Mouse (Mus musculus) frontal cortex, postnatal 10 days (tissue): ENCODE measurements at regions not wholly inside any gene's neighbourhood (a gene's known extent, or its start where the extent isn't known, plus 50 kb on each side); places are given as distances from the start of the nearest gene placed in this dataset.

Experiments used
- DNase-seq, 2 experiments: peaks; one replicate each; pipeline ENCODE4 v3.0.0; 2022; ENCODE audit warnings: low spot score in 2 of 2, mixed read lengths in 1 of 2

GRCm38 (mm10) chr4:142641069-142641468 lies 401.9 kb upstream of the Kazn start:
- DNase-seq, result no peak

DNA sequence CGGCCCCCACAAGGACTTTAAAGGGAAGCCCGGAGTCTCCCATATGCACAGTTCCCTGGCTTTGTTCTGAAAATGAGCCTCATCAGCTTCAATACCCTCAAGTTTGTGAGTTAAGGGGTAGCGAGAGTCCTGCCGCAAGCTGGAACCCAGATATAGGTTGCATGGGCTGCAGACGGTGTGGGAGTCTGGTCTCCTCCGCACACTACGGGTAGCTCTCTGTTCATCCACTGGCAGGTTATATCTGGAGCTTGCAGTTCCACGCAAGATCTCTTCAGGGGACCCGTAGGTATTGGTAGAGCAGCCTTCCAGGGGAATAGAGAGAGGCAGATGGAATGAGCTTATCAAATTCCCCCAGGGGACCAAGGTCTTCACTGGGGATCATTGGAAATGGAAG lies 400.1 kb upstream of the Kazn start:
- DNase-seq, result no peak

DNA sequence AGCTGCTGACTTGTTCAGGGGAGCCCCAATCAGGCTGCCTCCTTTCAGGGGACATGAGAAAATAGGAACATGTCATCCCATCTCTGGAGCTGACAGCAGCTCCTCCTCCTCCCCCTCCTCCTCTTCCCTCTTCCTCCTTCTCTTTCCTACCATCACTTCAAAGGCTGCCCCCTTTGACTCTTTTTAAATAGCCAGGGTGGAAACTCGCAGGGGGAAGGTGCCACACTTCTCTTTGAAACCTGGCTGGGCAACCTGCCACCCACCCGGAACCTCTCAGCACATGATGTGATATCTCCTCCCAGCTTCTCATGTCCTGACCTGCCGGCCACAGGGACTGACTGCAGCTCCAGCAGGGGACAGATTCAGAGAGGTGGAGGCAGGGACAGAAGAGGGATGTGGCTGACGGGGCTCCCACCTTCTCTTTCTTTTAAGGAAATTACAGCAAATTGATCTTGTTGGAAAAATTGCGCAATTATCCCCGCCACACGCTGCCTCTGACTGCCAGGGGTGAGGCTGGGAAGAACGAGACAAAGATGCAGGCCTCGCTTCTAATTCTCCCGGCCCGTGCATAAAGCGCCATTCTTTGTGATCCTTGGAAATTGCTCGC lies 399.6 kb upstream of the Kazn start:
- DNase-seq, result no peak

DNA sequence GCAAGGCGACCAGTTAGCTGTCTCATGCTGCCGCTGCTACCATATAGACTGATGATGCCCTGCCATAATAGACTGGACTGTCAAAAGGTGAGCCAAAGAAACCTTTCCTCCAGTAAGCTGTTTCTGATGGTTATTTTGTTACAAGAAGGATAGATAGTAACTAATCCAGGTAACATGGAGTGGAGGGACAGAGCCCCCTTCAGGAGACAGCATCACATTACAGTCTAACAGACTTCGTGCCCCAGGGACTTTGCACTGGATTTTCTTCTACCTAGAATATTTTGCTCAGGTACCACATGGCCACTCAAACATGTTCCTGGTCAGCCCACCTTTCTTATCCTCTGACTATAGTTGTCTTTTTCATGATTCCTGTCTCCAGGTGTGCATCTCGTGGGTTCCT lies 398.9 kb upstream of the Kazn start:
- no peak for DNase-seq

DNA sequence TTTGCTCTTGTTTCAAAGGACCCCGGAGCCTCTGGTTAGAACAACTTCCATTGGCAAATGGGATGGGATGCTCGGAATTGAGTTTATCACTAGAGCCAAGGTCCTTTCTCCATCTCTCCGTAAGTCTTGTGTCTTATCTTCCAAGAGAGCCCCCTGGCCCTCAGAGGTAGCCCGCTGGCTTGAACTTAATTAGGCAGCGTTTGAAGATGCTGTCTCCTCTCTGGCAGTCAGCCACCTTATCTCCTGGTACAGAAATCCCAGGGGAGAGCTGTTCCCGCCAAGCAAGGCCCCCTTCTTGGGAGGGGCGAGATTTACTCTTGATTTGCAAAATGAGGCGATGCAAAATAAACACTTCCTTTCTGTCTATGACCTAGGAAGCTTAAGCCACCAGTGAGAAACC lies 395.2 kb upstream of the Kazn start:
- no peak for DNase-seq

- no peak for DNase-seq
Observed at GRCm38 (mm10) chr4:142633667-142634350, 394.6 kb upstream of the Kazn start.

DNA sequence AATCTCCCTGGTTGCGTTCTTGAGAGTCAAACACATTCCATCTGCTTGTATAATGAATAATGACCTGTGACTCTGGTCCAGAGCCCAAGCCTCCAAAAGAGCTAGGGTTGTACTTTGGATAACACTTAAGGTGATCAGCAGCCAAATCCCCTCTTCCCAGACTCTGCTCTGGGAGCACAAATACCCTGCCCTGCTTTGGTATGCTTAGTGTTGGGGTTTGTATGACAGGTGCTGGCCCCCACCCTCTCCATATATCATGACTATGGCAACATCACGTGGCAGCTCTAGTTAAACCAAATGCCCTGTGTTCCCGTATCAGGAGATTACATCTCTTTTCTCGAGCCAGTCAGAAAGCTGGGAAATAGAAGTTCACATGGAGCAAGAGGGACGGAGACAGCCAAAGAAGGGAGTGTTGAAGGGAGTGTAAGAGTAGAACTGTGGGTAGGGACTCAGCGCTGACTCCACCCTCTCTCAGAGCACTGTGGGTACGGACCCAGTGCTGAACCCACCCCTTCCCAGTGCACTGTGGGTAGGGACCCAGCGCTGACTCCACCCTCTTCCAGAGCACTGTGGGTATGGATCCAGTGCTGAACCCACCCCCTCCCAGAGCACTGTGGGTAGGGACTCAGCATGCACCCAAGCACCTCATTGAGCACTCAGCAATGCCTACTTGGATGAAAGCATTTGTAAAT lies 387.4 kb upstream of the Kazn start:
- DNase-seq, result no peak

DNA sequence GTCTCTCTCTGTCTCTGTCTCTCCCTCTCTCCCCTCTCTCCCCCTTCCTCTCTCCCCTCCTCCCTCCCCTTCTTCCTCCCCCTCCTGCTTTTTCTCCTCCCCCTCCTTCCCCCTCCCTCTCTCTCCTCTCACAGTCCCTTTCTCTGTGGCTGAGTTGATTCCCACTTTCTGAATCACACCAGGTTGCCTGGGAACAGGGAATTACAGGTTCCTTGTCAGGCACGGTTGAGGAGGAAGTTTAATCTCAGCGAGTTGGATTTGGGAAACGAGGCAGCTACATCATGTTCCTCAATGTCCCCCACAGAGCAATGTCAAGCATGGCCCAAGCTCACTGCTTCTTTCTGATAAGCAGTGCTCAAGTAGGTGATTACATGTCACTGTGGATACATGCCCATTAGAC lies 386.3 kb upstream of the Kazn start:
- no peak for DNase-seq

DNA sequence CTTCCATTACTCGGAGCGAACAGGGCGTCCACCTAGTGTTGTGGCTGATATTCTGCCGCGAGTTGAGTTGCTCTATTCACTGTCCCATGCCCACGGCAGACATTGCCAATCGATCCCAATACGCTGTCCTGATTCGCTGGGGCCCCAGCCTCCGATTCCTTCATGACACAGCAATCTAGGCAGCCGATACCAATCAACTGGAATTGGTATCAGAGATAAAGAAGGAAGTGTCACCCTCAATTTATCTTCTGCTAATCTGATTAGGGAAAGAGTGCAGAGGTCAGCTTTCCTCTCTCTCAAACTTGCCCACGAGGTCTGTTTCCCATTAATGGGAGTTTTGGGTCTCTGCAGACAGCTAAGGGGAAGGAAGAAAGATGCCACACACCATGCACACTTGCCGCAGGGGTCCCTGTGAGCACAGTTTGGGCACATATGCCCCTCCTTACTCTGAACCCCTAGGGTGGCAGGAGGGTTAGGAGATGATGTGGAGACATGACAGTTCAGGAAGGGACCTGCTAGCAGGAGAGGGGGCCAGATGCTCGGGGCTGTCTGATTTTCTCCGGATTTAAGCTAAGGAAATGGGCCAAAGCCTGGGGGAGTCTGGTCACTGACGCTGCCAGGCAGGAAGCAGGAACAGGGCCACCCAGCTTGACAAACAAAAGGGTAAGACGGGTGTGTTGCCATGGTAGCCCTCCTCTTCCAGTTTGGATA lies 383.1 kb upstream of the Kazn start:
- DNase-seq, result no peak

DNA sequence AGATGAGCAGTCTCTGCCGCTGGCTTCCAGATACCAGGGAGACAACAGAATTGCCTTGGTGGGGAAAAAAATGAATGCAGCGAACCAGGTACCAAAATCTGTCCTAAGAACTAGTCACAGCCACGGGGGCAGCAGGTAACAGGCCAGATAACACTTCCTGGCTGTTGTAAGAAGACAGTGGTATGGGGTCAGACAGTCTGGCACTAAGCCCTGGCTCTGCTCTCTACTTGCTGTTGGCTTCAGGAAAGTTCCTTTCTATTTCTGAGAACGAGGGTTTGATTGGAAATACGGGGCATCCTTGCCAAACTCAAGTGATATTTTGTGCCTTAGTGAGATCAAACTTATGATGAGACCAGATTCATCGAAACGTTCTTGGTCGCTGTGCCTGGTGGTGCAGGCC lies 380.2 kb upstream of the Kazn start:
- DNase-seq, result no peak

GRCm38 (mm10) chr4:142618770-142619169 lies 379.6 kb upstream of the Kazn start:
- no peak for DNase-seq

GRCm38 (mm10) chr4:142617676-142618075 lies 378.5 kb upstream of the Kazn start:
- no peak for DNase-seq

DNA sequence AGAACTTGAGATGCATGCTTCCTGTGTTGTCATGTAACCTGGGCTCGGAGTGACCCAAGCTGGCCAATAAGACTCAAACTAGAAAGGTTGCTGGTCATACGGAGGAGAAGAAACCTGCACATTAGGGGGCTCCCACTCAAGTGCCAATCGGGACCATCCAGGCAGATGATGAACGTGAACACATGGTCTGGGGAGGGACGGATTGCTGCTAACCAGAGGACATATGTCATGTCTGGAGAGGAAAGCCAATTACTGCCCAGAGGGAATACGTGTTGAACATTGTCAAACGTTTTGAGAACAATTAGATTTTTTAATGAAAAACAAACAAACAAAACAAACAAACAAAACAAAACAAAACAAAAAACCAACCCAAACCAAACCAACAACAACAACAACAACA lies 377.7 kb upstream of the Kazn start:
- DNase-seq, result no peak

DNA sequence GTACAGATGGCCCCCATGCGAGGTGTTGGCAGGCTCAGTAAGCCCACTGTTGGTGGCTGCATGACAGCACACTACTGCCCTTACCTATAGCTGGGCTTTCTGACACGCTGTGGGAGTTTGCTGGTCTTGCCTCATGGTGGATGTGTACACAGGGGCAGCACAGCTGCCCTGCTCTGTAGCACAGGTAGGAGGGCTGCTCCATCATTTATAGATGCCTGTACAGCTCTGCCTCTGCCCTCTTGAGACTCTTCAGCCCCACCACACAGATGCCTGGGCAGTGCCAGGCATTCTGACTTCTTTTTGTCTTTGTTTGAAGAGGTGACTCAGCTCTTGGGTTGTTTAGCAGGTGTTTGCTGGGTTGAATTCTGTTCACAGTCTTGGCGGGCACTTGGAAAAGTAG lies 365.9 kb upstream of the Kazn start:
- no peak for DNase-seq

DNA sequence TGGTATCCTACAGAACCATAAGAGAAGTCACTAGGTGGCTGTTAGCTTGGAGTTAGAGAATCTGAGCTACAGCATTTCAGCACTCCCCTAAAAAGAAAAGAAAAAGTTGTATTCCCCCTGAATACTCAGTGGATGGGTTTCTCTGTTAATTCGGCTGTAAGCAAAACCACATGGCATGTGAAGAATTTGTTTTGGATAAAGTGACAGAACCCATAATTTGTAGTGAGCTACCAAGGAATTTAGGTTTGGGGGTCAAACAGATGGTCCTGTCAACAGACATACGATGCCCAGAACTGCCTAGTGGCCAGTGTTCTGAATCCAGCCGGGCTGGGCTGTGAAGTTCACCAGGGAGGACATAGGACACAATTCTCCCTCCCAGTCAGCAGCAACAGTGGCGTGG lies 358.0 kb upstream of the Kazn start:
- DNase-seq, result no peak

- no peak for DNase-seq
Observed at GRCm38 (mm10) chr4:142589084-142589741, 350.0 kb upstream of the Kazn start.

- DNase-seq, result peak in 1 of 2 experiments; percentile 22
Observed at GRCm38 (mm10) chr4:142588418-142589083, 349.4 kb upstream of the Kazn start.

GRCm38 (mm10) chr4:142587345-142588035 lies 348.3 kb upstream of the Kazn start:
- DNase-seq, result no peak

DNA sequence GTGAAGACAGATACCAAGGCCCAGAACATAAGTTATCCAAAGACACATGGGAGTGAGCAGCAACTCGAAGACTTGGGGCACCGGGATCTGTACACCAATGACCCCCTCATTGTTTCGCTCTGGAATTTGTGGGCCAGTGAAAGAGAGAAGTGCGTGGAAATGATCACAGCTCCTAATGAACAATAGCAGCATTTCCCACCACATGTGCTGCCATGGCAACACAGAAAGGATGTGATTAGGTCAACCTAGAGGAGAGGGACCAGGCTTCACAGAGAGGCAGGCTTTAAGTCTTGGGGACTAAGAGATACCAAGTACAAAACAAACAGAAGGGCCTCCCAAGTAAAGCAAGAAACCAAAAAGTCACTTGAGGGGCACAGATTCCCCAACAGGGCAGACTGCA lies 339.3 kb upstream of the Kazn start:
- no peak for DNase-seq

DNA sequence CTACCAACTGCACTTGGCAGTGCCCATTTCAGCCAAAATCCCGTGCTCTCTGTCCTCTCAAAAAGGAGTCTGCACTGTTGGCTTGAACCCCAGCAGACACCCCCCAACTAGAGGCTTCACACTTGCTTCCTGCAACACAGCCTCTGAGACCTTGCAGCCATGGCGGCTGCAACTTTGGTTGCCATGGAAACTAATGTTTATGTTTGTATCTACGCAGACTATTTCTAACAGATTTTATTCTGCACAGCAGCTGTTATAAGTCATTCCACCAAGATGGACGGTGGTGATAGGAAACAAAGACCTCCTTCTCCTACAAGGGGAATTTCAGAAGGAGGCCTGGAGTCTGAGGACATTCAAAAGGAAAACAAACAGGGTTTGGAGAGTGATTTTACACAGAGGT lies 338.3 kb upstream of the Kazn start:
- DNase-seq, result no peak

- no peak for DNase-seq
Observed at GRCm38 (mm10) chr4:142574528-142574927, 335.3 kb upstream of the Kazn start.
